Comparison of ENCODE assay signal across 8 mouse cellular contexts in genomic region chr17:29262259-29262649, GRCm38 (mm10). TPM values are rescaled to one million over a fixed set of nuclear protein-coding genes. Genes with fewer than 3 reads are reported as not detected.
A peak's percentile ranks its signal among the peaks of the same experiment; 100 is the strongest.
DNase-seq lines count a peak whose midpoint lies in the region; ATAC-seq and TF ChIP-seq lines count a peak whose summit lies in the region.
"Had no signal": no experiment of that assay in that cellular context is flagged by ENCODE, and none has a peak within 500 bp of the region (broad histone marks: within the 10 kb centered on the region; RNA-seq: fewer than 3 reads in every experiment).

No protein-coding gene starts in this region.

- ATAC-seq in lung, embryonic 16.5 days (ENCODE audit: low read depth) = no peak
- ATAC-seq in embryonic facial prominence, embryonic 15.5 days (ENCODE audit: insufficient number of reproducible peaks, low FRiP score, low TSS enrichment, low read depth) = no peak
- ATAC-seq in limb, embryonic 14.5 days (ENCODE audit: low FRiP score, low read depth) = no peak
- no peak for ATAC-seq in stomach, postnatal 0 days (ENCODE audit: low FRiP score, low TSS enrichment)

- H3K9me3 ChIP-seq in lung, embryonic 16.5 days (ENCODE audit: control insufficient read depth, low read length) = no peaks in the 10 kb centered on the region
- no peaks in the 10 kb centered on the region for H3K9me3 ChIP-seq in embryonic facial prominence, embryonic 15.5 days (replicated peaks)
- no peaks in the 10 kb centered on the region for H3K9me3 ChIP-seq in limb, embryonic 14.5 days (ENCODE audit: control insufficient read depth, low read length)
- no peaks in the 10 kb centered on the region for H3K9me3 ChIP-seq in stomach, postnatal 0 days (ENCODE audit: control insufficient read depth, low read length)

- H3K27ac ChIP-seq in lung, embryonic 16.5 days (ENCODE audit: low read length) = no peak overlapping the region
- no peak overlapping the region for H3K27ac ChIP-seq in embryonic facial prominence, embryonic 15.5 days (replicated peaks)
- no peak overlapping the region for H3K27ac ChIP-seq in limb, embryonic 14.5 days (replicated peaks; ENCODE audit: low read depth, low read length)
- no peak overlapping the region for H3K27ac ChIP-seq in stomach, postnatal 0 days (replicated peaks)

- H3K27me3 ChIP-seq in lung, embryonic 16.5 days (ENCODE audit: control insufficient read depth, insufficient read depth, low read depth, low read length) = no peaks in the 10 kb centered on the region
- H3K27me3 ChIP-seq in embryonic facial prominence, embryonic 15.5 days = no peaks in the 10 kb centered on the region
- no peaks in the 10 kb centered on the region for H3K27me3 ChIP-seq in limb, embryonic 14.5 days (ENCODE audit: control insufficient read depth, insufficient read depth, low read length)
- H3K27me3 ChIP-seq in stomach, postnatal 0 days (ENCODE audit: control insufficient read depth, insufficient read depth, low read length) = no peaks in the 10 kb centered on the region

- no peak for TF ChIP-seq POLR2A in limb, embryonic 14.5 days (IDR thresholded peaks at IDR 0.05; ENCODE audit: borderline replicate concordance, extremely low read depth, insufficient read depth, insufficient read length)

- H3K4me3 ChIP-seq in lung, embryonic 16.5 days (ENCODE audit: low read length) = peak overlapping the region; percentile 68
- H3K4me3 ChIP-seq in embryonic facial prominence, embryonic 15.5 days (replicated peaks) = peak overlapping the region; percentile 86
- no peak overlapping the region; the same call in 1 of the 2 replicates for H3K4me3 ChIP-seq in limb, embryonic 14.5 days (replicated peaks; ENCODE audit: low read length)
- no peak overlapping the region for H3K4me3 ChIP-seq in stomach, postnatal 0 days (ENCODE audit: low read depth, low read length)

- TF ChIP-seq CTCF in stomach, postnatal 0 days (IDR thresholded peaks at IDR 0.05; ENCODE audit: low read depth) = peak; percentile 34; the same call in 1 of the 2 replicates

- H3K36me3 ChIP-seq in lung, embryonic 16.5 days (ENCODE audit: control insufficient read depth, insufficient read depth, low read length) = peaks cover 9% of the 10 kb centered on the region
- H3K36me3 ChIP-seq in embryonic facial prominence, embryonic 15.5 days = peaks cover 34% of the 10 kb centered on the region
- H3K36me3 ChIP-seq in limb, embryonic 14.5 days (ENCODE audit: control insufficient read depth, insufficient read depth, low read length) = peaks cover 37% of the 10 kb centered on the region
- 0 out of 2 replicates have a peak, but pooled peaks cover 7% of the 10 kb centered on the region for H3K36me3 ChIP-seq in stomach, postnatal 0 days (ENCODE audit: control insufficient read depth, insufficient read depth, low read length)

- WGBS in lung, embryonic 16.5 days = 19% methylated on average over 2 of the region's 2 CpGs
- 50% methylated on average over 2 of the region's 2 CpGs for WGBS in embryonic facial prominence, embryonic 15.5 days
- 52% methylated on average over 2 of the region's 2 CpGs for WGBS in limb, embryonic 14.5 days
- WGBS in stomach, postnatal 0 days = 33% methylated on average over 2 of the region's 2 CpGs

- DNase-seq in lung, postnatal 36 days = no peak
- DNase-seq in limb, embryonic 14.5 days (ENCODE audit: low spot score) = no peak
- no peak for DNase-seq in stomach, postnatal 0 days (ENCODE audit: low spot score)
- DNase-seq in right cerebral cortex, postnatal 25 days = no peak
- no peak for DNase-seq in spleen, postnatal 14 days (ENCODE audit: low spot score in 2 of 2)
- DNase-seq: kidney, adult 2 months had no signal

- no peak for TF ChIP-seq EP300 in stomach, postnatal 0 days (optimal IDR thresholded peaks at IDR 0.05)

- peaks cover 40% of the 10 kb centered on the region for H3K4me1 ChIP-seq in lung, embryonic 16.5 days (replicated peaks; ENCODE audit: control insufficient read depth, insufficient read depth, low read length)
- peaks cover 38% of the 10 kb centered on the region for H3K4me1 ChIP-seq in embryonic facial prominence, embryonic 15.5 days
- H3K4me1 ChIP-seq in limb, embryonic 14.5 days (ENCODE audit: control insufficient read depth, insufficient read depth, low read length) = peaks cover 11% of the 10 kb centered on the region
- H3K4me1 ChIP-seq in stomach, postnatal 0 days (replicated peaks; ENCODE audit: control insufficient read depth, insufficient read depth) = peaks cover 3% of the 10 kb centered on the region; the same call in 1 of the 2 replicates

- H3K4me2 ChIP-seq in lung, embryonic 16.5 days (ENCODE audit: low read depth, low read length) = peak overlapping the region; percentile 74
- H3K4me2 ChIP-seq in embryonic facial prominence, embryonic 15.5 days (replicated peaks) = peak overlapping the region; percentile 63
- peak overlapping the region; percentile 54; the same call in 1 of the 2 replicates for H3K4me2 ChIP-seq in limb, embryonic 14.5 days (replicated peaks; ENCODE audit: low read depth, low read length, severe bottlenecking)
- peak overlapping the region; percentile 5; the same call in 1 of the 2 replicates for H3K4me2 ChIP-seq in stomach, postnatal 0 days (replicated peaks; ENCODE audit: low read depth)

- H3K9ac ChIP-seq in lung, embryonic 16.5 days (ENCODE audit: low read length) = peak overlapping the region; percentile 46
- H3K9ac ChIP-seq in embryonic facial prominence, embryonic 15.5 days = no peak overlapping the region
- no peak overlapping the region for H3K9ac ChIP-seq in limb, embryonic 14.5 days (ENCODE audit: low read depth, low read length, severe bottlenecking)
- H3K9ac ChIP-seq in stomach, postnatal 0 days (ENCODE audit: low read length) = no peak overlapping the region

RNA-seq across cellular contexts. Expression of gene Ppil1, which starts 1.7 kb away (rescaled TPM):
- 144 and 145 TPM in 2 replicates for polyA plus RNA-seq in lung, embryonic 16.5 days (2015; fragmentation: Nextera tagmentation; extraction: Ambion mirVana)
- polyA plus RNA-seq in embryonic facial prominence, embryonic 15.5 days (2015; fragmentation: Nextera tagmentation; extraction: Ambion mirVana) = 129 and 132 TPM in 2 replicates
- 76.5 and 78.5 TPM in 2 replicates for polyA plus RNA-seq in limb, embryonic 14.5 days (2012; rRNA removed)
- 130 and 132 TPM in 2 replicates for polyA plus RNA-seq in limb, embryonic 14.5 days (2014; fragmentation: Nextera tagmentation; extraction: Ambion mirVana)
- polyA plus RNA-seq in stomach, postnatal 0 days (2015; fragmentation: Nextera tagmentation; extraction: Ambion mirVana) = 64.6 and 65.9 TPM in 2 replicates

RNA-seq across cellular contexts. Expression of gene BC004004, which starts 6.3 kb away (rescaled TPM):
- 82.2 and 87.7 TPM in 2 replicates for polyA plus RNA-seq in lung, embryonic 16.5 days (2015; fragmentation: Nextera tagmentation; extraction: Ambion mirVana)
- polyA plus RNA-seq in embryonic facial prominence, embryonic 15.5 days (2015; fragmentation: Nextera tagmentation; extraction: Ambion mirVana) = 82.1 and 85.8 TPM in 2 replicates
- 58.7 and 64.6 TPM in 2 replicates for polyA plus RNA-seq in limb, embryonic 14.5 days (2012; rRNA removed)
- polyA plus RNA-seq in limb, embryonic 14.5 days (2014; fragmentation: Nextera tagmentation; extraction: Ambion mirVana) = 85.3 and 87.6 TPM in 2 replicates
- polyA plus RNA-seq in stomach, postnatal 0 days (2015; fragmentation: Nextera tagmentation; extraction: Ambion mirVana) = 91.2 and 97.2 TPM in 2 replicates

RNA-seq across cellular contexts. Expression of gene Cpne5, which starts 24.3 kb away (rescaled TPM):
- polyA plus RNA-seq in lung, embryonic 16.5 days (2015; fragmentation: Nextera tagmentation; extraction: Ambion mirVana) = 3.6 and 5.0 TPM in 2 replicates
- polyA plus RNA-seq in embryonic facial prominence, embryonic 15.5 days (2015; fragmentation: Nextera tagmentation; extraction: Ambion mirVana) = 27.6 and 28.9 TPM in 2 replicates
- polyA plus RNA-seq in limb, embryonic 14.5 days (2012; rRNA removed) = 14.7 and 17.9 TPM in 2 replicates
- 13.3 and 14.7 TPM in 2 replicates for polyA plus RNA-seq in limb, embryonic 14.5 days (2014; fragmentation: Nextera tagmentation; extraction: Ambion mirVana)
- 4.8 and 5.3 TPM in 2 replicates for polyA plus RNA-seq in stomach, postnatal 0 days (2015; fragmentation: Nextera tagmentation; extraction: Ambion mirVana)

RNA-seq across cellular contexts. Expression of gene Pi16, which starts 55.2 kb away (rescaled TPM):
- polyA plus RNA-seq in lung, embryonic 16.5 days (2015; fragmentation: Nextera tagmentation; extraction: Ambion mirVana) = 2.3 and 3.5 TPM in 2 replicates
- 2.7 and 2.8 TPM in 2 replicates for polyA plus RNA-seq in embryonic facial prominence, embryonic 15.5 days (2015; fragmentation: Nextera tagmentation; extraction: Ambion mirVana)
- 2.0 and 2.6 TPM in 2 replicates for polyA plus RNA-seq in limb, embryonic 14.5 days (2012; rRNA removed)
- 1.4 and 2.2 TPM in 2 replicates for polyA plus RNA-seq in limb, embryonic 14.5 days (2014; fragmentation: Nextera tagmentation; extraction: Ambion mirVana)
- 1.3 TPM in 2 replicates for polyA plus RNA-seq in stomach, postnatal 0 days (2015; fragmentation: Nextera tagmentation; extraction: Ambion mirVana)

Comparison
In these comparisons a context has a peak if more than half of its experiments do, and no peak if none do; other contexts are left out.
1. H3K4me2 ChIP-seq: peak in every context shown above with its lines; median percentile 74 in lung, embryonic 16.5 days; 63 in embryonic facial prominence, embryonic 15.5 days; 54 in limb, embryonic 14.5 days; 5 in stomach, postnatal 0 days.
2. H3K4me3 ChIP-seq: peak in lung, embryonic 16.5 days (single experiment) and embryonic facial prominence, embryonic 15.5 days (single experiment); none in limb, embryonic 14.5 days (single experiment) and stomach, postnatal 0 days (single experiment).